ENCODE assay signal across 13 mouse cellular contexts in genomic region chr5:134963546-134963945, GRCm38 (mm10). TPM values are rescaled to one million over a fixed set of nuclear protein-coding genes. Genes with fewer than 3 reads are reported as not detected.
DNase-seq lines count a peak whose midpoint lies in the region; ATAC-seq and TF ChIP-seq lines count a peak whose summit lies in the region.
"Had no signal": no experiment of that assay in that cellular context is flagged by ENCODE, and none has a peak within 500 bp of the region (broad histone marks: within the 10 kb centered on the region; RNA-seq: fewer than 3 reads in every experiment).

No protein-coding gene starts in this region.

- no peak for TF ChIP-seq POLR2A in CH12.LX (IDR thresholded peaks at IDR 0.05; ENCODE audit: low read depth, low read length)

- no peak overlapping the region for H3K9ac ChIP-seq in heart, embryonic 11.5 days (ENCODE audit: low read depth, low read length)
- H3K9ac ChIP-seq in CH12.LX (ENCODE audit: insufficient read depth, low read depth): no peak overlapping the region
- H3K9ac ChIP-seq in neural tube, embryonic 15.5 days (replicated peaks): no peak overlapping the region
- H3K9ac ChIP-seq: neural tube, embryonic 13.5 days had no signal

- no peaks in the 10 kb centered on the region for H3K79me2 ChIP-seq in CH12.LX (replicated peaks; ENCODE audit: control insufficient read depth, extremely low read depth, insufficient read depth, poor library complexity, severe bottlenecking)

- H3K27me3 ChIP-seq in heart, embryonic 11.5 days (ENCODE audit: control insufficient read depth, insufficient read depth, low read length): peaks cover 4% of the 10 kb centered on the region; the same call in 1 of the 2 replicates
- peaks cover 17% of the 10 kb centered on the region for H3K27me3 ChIP-seq in CH12.LX (replicated peaks)
- H3K27me3 ChIP-seq in neural tube, embryonic 15.5 days (replicated peaks): 0 out of 2 replicates have a peak, but pooled peaks cover 12% of the 10 kb centered on the region

- no peak for TF ChIP-seq RAD21 in CH12.LX (IDR thresholded peaks at IDR 0.05; ENCODE audit: low read depth, low read length)

- H3K4me2 ChIP-seq in heart, embryonic 11.5 days: no peak overlapping the region
- H3K4me2 ChIP-seq in CH12.LX (ENCODE audit: insufficient read depth, low read depth, poor library complexity, severe bottlenecking): no peak overlapping the region
- no peak overlapping the region for H3K4me2 ChIP-seq in neural tube, embryonic 15.5 days
- H3K4me2 ChIP-seq: midbrain, embryonic 11.5 days; neural tube, embryonic 13.5 days had no signal

- no peak for ATAC-seq in heart, embryonic 11.5 days (replicated peaks; ENCODE audit: insufficient number of reproducible peaks, low FRiP score, low TSS enrichment)
- ATAC-seq in neural tube, embryonic 15.5 days (ENCODE audit: low FRiP score): no peak

- TF ChIP-seq EP300 in CH12.LX (IDR thresholded peaks at IDR 0.05; ENCODE audit: low read length): no peak

- WGBS in heart, embryonic 11.5 days (ENCODE audit: insufficient replicate concordance): 20% methylated on average over 5 of the region's 5 CpGs
- 43% methylated on average over 5 of the region's 5 CpGs for WGBS in neural tube, embryonic 15.5 days

- no peak for TF ChIP-seq CTCF in CH12.LX (conservative IDR thresholded peaks at IDR 0.05 in 1 of 2, IDR thresholded peaks at IDR 0.05 in 1 of 2; ENCODE audit: low read depth in 2 of 2, low read length in 2 of 2)

- in situ Hi-C loops in CH12.LX (cut with MboI; ENCODE audit: low pct_ligation_motif_present, low pct_unique_long_range_greater_than_20kb, low sequenced_read_pairs): loop anchor here (5.0 kb wide), 1 partner anchor 46 kb away; the partner anchor contains the start of gene Cldn13

- dilution Hi-C loops in CH12.LX (cut with MboI; ENCODE audit: extremely low pct_ligation_motif_present, extremely low pct_unique_long_range_greater_than_20kb, low sequenced_read_pairs): no loop called here

- no peaks in the 10 kb centered on the region for H3K9me3 ChIP-seq in heart, embryonic 11.5 days (replicated peaks; ENCODE audit: control insufficient read depth, low read length)
- H3K9me3 ChIP-seq in CH12.LX (replicated peaks; ENCODE audit: low read length): no peaks in the 10 kb centered on the region
- H3K9me3 ChIP-seq in neural tube, embryonic 15.5 days (replicated peaks): no peaks in the 10 kb centered on the region
- H3K9me3 ChIP-seq: neural tube, embryonic 13.5 days had no signal

- H3K4me3 ChIP-seq in heart, embryonic 11.5 days (ENCODE audit: low read depth, low read length): no peak overlapping the region
- no peak overlapping the region for H3K4me3 ChIP-seq in CH12.LX (replicated peaks in 1 of 3; ENCODE audit: low read depth in 2 of 3, low read length in 2 of 3, poor library complexity in 1 of 3)
- H3K4me3 ChIP-seq in neural tube, embryonic 15.5 days (replicated peaks): no peak overlapping the region
- H3K4me3 ChIP-seq: neural tube, embryonic 13.5 days had no signal

- no peaks in the 10 kb centered on the region for H3K4me1 ChIP-seq in heart, embryonic 11.5 days (ENCODE audit: control insufficient read depth, insufficient read depth, low read length)
- H3K4me1 ChIP-seq in CH12.LX (ENCODE audit: control insufficient read depth in 1 of 2, insufficient read depth in 2 of 2): peaks cover 4 to 39% of the 10 kb centered on the region in 2 experiments; a peak in 3 of 4 replicates
- H3K4me1 ChIP-seq in neural tube, embryonic 15.5 days: peaks cover 11% of the 10 kb centered on the region

- no peaks in the 10 kb centered on the region for H3K36me3 ChIP-seq in heart, embryonic 11.5 days (ENCODE audit: control insufficient read depth, insufficient read depth, low read length)
- no peaks in the 10 kb centered on the region for H3K36me3 ChIP-seq in CH12.LX (replicated peaks in 1 of 2; ENCODE audit: control insufficient read depth in 1 of 2, insufficient read depth in 1 of 2, low read length in 1 of 2)
- no peaks in the 10 kb centered on the region for H3K36me3 ChIP-seq in neural tube, embryonic 15.5 days
- H3K36me3 ChIP-seq: neural tube, embryonic 13.5 days had no signal

- peak; percentile 55 for DNase-seq in heart, adult 8-10 months (ENCODE audit: low spot score)
- no peak for DNase-seq in CH12.LX (ENCODE audit: extremely low read depth)
- peak; percentile 70 for DNase-seq in R1 (ENCODE audit: low read depth, low spot score)
- peak; percentile 62 to 80 for DNase-seq in kidney, postnatal 4 days
- DNase-seq in ovary, postnatal 14 days (ENCODE audit: low spot score): no peak
- DNase-seq in yolk sac, embryonic 10.5 days (ENCODE audit: low spot score): no peak
- DNase-seq: thymus, adult 18-20 months had no signal

- H3K27ac ChIP-seq in heart, embryonic 11.5 days (ENCODE audit: low read depth, low read length): no peak overlapping the region
- H3K27ac ChIP-seq in CH12.LX (ENCODE audit: insufficient read depth, low read depth): no peak overlapping the region
- H3K27ac ChIP-seq in neural tube, embryonic 15.5 days (replicated peaks): no peak overlapping the region
- H3K27ac ChIP-seq: neural tube, embryonic 13.5 days had no signal

TF ChIP-seq in CH12.LX, 34 proteins besides CTCF, POLR2A, EP300 and RAD21:
- 0 out of 2 replicates have a peak, but pooled peaks have one; percentile 28 for TF ChIP-seq JUND (conservative IDR thresholded peaks at IDR 0.05; ENCODE audit: low read depth, low read length)
- TF ChIP-seq JUN (IDR thresholded peaks at IDR 0.05; ENCODE audit: insufficient read depth, low read depth, low read length): no peak

RNA-seq across cellular contexts. Expression of gene Cldn4, which starts 16.8 kb away (rescaled TPM):
- not detected for total RNA-seq in heart, adult 8-10 months (2022)
- 1.4 and 1.7 TPM in 2 replicates for polyA plus RNA-seq in heart, embryonic 11.5 days (2014; fragmentation: Nextera tagmentation; extraction: Ambion mirVana)
- total RNA-seq in CH12.LX (2012; rRNA removed): 0.08 TPM in 1 of 2 replicates, not detected in the other
- 0.16 and 0.51 TPM in 2 replicates for total RNA-seq in CH12.LX (2014; rRNA removed)
- polyA plus RNA-seq in CH12.LX (2012; ENCODE audit: insufficient read length, low read depth): 0.17 and 0.31 TPM in 2 replicates
- 0.13 and 10.1 TPM in 2 replicates for polyA plus RNA-seq in neural tube, embryonic 15.5 days (2015; fragmentation: Nextera tagmentation; extraction: Ambion mirVana)

RNA-seq across cellular contexts. Expression of gene Cldn3, which starts 22.5 kb away (rescaled TPM):
- under 1 TPM in 1 of 4 experiments, not detected in 3; 0.28 TPM for total RNA-seq in heart, adult 8-10 months (2022)
- polyA plus RNA-seq in heart, embryonic 11.5 days (2014; fragmentation: Nextera tagmentation; extraction: Ambion mirVana): 1.2 and 1.5 TPM in 2 replicates
- total RNA-seq in CH12.LX (2012; rRNA removed): not detected in 2 replicates
- not detected in 2 replicates for total RNA-seq in CH12.LX (2014; rRNA removed)
- not detected in 2 replicates for polyA plus RNA-seq in CH12.LX (2012; ENCODE audit: insufficient read length, low read depth)
- 0.96 and 16.8 TPM in 2 replicates for polyA plus RNA-seq in neural tube, embryonic 15.5 days (2015; fragmentation: Nextera tagmentation; extraction: Ambion mirVana)

RNA-seq across cellular contexts. Expression of gene Mettl27, which starts 31.4 kb away (rescaled TPM):
- total RNA-seq in heart, adult 8-10 months (2022): 10 to 100 TPM in 1 of 4 experiments, 1 to 10 TPM in 3; 6.3 to 11.9 (median 7.9) TPM
- polyA plus RNA-seq in heart, embryonic 11.5 days (2014; fragmentation: Nextera tagmentation; extraction: Ambion mirVana): 10.3 and 11.1 TPM in 2 replicates
- total RNA-seq in CH12.LX (2012; rRNA removed) (1.7 and 1.9 TPM in 2 replicates), CH12.LX (2014; rRNA removed) (0.93 and 1.3 TPM in 2 replicates)
- polyA plus RNA-seq in CH12.LX (2012; ENCODE audit: insufficient read length, low read depth): 0.30 and 0.73 TPM in 2 replicates
- polyA plus RNA-seq in neural tube, embryonic 15.5 days (2015; fragmentation: Nextera tagmentation; extraction: Ambion mirVana): 4.2 and 9.2 TPM in 2 replicates

RNA-seq across cellular contexts. Expression of gene Abhd11, which starts 45.4 kb away (rescaled TPM):
- 10 to 100 TPM; 67.0 to 71.0 (median 70.2) TPM for total RNA-seq in heart, adult 8-10 months (2022)
- polyA plus RNA-seq in heart, embryonic 11.5 days (2014; fragmentation: Nextera tagmentation; extraction: Ambion mirVana): 58.2 and 59.9 TPM in 2 replicates
- total RNA-seq in CH12.LX (2012; rRNA removed) (36.0 and 37.1 TPM in 2 replicates), CH12.LX (2014; rRNA removed) (31.2 and 36.6 TPM in 2 replicates)
- polyA plus RNA-seq in CH12.LX (2012; ENCODE audit: insufficient read length, low read depth): 29.2 and 32.1 TPM in 2 replicates
- 73.0 and 77.0 TPM in 2 replicates for polyA plus RNA-seq in neural tube, embryonic 15.5 days (2015; fragmentation: Nextera tagmentation; extraction: Ambion mirVana)

RNA-seq across cellular contexts. Expression of gene Cldn13, which starts 48.2 kb away (rescaled TPM):
- not detected for total RNA-seq in heart, adult 8-10 months (2022)
- 15.0 and 17.1 TPM in 2 replicates for polyA plus RNA-seq in heart, embryonic 11.5 days (2014; fragmentation: Nextera tagmentation; extraction: Ambion mirVana)
- total RNA-seq in CH12.LX (2012; rRNA removed): not detected in 2 replicates
- total RNA-seq in CH12.LX (2014; rRNA removed): not detected in 2 replicates
- not detected in 2 replicates for polyA plus RNA-seq in CH12.LX (2012; ENCODE audit: insufficient read length, low read depth)
- polyA plus RNA-seq in neural tube, embryonic 15.5 days (2015; fragmentation: Nextera tagmentation; extraction: Ambion mirVana): not detected in 2 replicates
- total RNA-seq: liver, adult 2 months had no signal
- polyA plus RNA-seq: cortical plate, adult 2 months; liver, adult 2 months had no signal

Comparison
In these comparisons a context has a peak if more than half of its experiments do, and no peak if none do; other contexts are left out.
1. DNase-seq: peak in heart, adult 8-10 months (single experiment), R1 (single experiment) and kidney, postnatal 4 days (2 of 2); none in CH12.LX (single experiment), ovary, postnatal 14 days (single experiment) and yolk sac, embryonic 10.5 days (single experiment).